Mouse (Mus musculus) forebrain, embryonic 12.5 days (tissue): ENCODE measurements around the gene Tmem178b. TPM values are rescaled to one million over a fixed set of nuclear protein-coding genes. Genes with fewer than 3 reads are reported as not detected.

Source experiments
- ATAC-seq: fragments of 200-750 bp; cut with Nextera tagmentation; 2 replicates; pipeline ENCODE4 v1.8.0; 2017; ENCODE audit warnings: moderate TSS enrichment; ENCODE audit not compliant: low FRiP score
- H3K27ac ChIP-seq: fragments of 300-500 bp; sonication (generic); 2 replicates; pipeline ENCODE4 v1.5.1; 2016; ENCODE audit warnings: mild to moderate bottlenecking
- H3K27me3 ChIP-seq: fragments of 300-500 bp; sonication (generic); 2 replicates; pipeline ENCODE4 v1.6.1; 2016; ENCODE audit warnings: mild to moderate bottlenecking
- H3K36me3 ChIP-seq: fragments of 300-500 bp; sonication (generic); replicated peaks from 2 replicates; pipeline ENCODE4 v1.6.1; 2016; ENCODE audit warnings: mild to moderate bottlenecking
- H3K4me1 ChIP-seq: fragments of 300-500 bp; sonication (generic); 2 replicates; pipeline ENCODE4 v1.6.1; 2016
- H3K4me2 ChIP-seq: fragments of 300-500 bp; sonication (generic); 2 replicates; pipeline ENCODE4 v1.6.1; 2016; ENCODE audit warnings: mild to moderate bottlenecking, moderate library complexity
- H3K4me3 ChIP-seq: fragments of 300-500 bp; sonication (generic); replicated peaks from 2 replicates; pipeline ENCODE4 v1.5.1; 2016; ENCODE audit warnings: mild to moderate bottlenecking
- H3K9ac ChIP-seq: fragments of 300-500 bp; sonication (generic); 2 replicates; pipeline ENCODE4 v1.6.1; 2016; ENCODE audit warnings: mild to moderate bottlenecking
- H3K9me3 ChIP-seq: fragments of 300-500 bp; sonication (generic); 2 replicates; pipeline ENCODE4 v1.6.1; 2016
- WGBS: fragments of 180-500 bp; shearing (Covaris S2); methylation state at CpG from one replicate; pipeline ENCODE4 v1.1.7; 2016; 5-methylcytosine and 5-hydroxymethylcytosine counted together
- polyA plus RNA-seq: library from polyadenylated mRNA; unstranded; fragments of >200 nt; fragmentation: Nextera tagmentation; extraction: Ambion mirVana; gene quantifications from 2 replicates; pipeline ENCODE4 v1.2.1, GENCODE M21; 2016

Gene Tmem178b
- polyA plus RNA-seq, 1 experiment from 2014 or later = 15.5 TPM

DNA sequence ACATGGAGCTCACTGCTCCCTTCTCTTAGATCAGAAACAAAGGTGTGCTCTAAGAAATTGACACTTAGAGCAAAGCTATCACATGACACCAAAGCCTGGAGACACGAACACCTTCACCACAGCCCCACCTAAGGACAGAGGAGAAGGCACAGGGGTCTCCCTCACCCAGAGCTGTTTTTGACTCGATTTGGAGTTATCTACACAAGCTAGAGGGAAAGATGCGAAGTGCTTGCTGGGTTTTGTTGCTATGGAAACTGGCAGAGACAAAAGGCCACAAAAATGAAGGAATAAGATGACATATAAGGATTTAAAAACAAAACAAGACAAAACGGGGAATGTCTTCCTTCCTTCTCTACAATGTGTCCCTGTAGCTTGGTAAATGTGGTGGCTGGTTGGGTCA, 248.4 kb downstream of the Tmem178b start:
- Histone ChIP-seq H3K9ac (no peak overlapping the region), H3K36me3 (no peaks in the 10 kb centered on the region), H3K27me3 (no peaks in the 10 kb centered on the region), H3K4me1 (peaks cover 16% of the 10 kb centered on the region), H3K9me3 (no peaks in the 10 kb centered on the region), H3K4me2 (no peak overlapping the region), H3K27ac (no peak overlapping the region), H3K4me3 (no peak overlapping the region)
- ATAC-seq = no peak
- 45% methylated on average over 4 of the region's 4 CpGs for WGBS

DNA sequence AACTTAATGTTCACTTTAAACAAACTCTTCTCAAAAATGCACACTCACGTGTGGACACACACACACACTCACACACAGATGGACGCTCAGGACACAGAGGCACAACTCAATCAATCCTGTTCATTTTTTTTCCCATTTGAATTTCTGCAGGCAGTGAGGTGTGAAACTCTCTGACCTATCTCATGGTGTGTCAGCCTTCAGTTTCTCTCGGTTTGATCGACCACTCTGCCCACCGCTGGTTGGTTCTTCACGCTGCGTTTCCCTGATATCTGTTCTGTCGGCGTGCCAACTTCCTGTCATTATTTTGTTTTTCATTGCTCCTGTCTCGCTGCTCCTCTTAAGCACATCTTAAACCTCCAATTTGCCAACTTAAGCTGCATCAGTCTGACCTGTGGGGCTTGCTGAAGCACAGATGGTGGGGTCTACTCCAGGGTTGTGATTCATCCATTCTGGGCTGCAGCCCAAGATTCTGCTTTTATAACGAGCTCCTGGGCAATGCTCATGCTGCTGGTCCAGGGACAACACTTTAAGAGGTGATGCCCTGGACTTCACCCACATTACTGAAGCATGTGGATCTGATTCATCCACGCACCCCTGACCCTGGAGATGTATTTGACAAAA, 250.1 kb downstream of the Tmem178b start:
- Histone ChIP-seq H3K36me3 (no peaks in the 10 kb centered on the region), H3K4me1 (peaks cover 16% of the 10 kb centered on the region), H3K4me3 (no peak overlapping the region), H3K4me2 (no peak overlapping the region), H3K9me3 (no peaks in the 10 kb centered on the region), H3K9ac (no peak overlapping the region), H3K27ac (no peak overlapping the region), H3K27me3 (no peaks in the 10 kb centered on the region)
- ATAC-seq = 0 out of 2 replicates have a peak, but pooled peaks have one; percentile 39
- 77% methylated on average over 12 of the region's 12 CpGs for WGBS

DNA sequence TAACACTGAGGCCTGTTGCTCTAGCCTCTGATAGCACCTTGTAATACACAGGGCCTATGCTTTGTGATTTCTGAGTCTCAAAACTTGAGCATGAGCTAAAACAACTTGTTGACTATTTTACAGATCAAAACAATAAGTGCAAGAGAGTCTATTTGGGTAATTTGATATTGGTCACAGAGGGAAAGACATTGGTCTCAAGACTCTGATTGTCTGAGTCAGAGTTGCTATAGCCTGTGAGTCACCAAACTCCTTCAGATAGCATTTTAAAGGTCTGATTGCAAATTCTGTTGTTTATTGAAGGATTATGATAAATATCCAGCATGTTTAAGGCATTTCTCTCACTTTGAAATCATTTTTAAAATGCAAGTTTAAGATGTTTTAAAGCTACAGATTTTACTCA, 250.9 kb downstream of the Tmem178b start:
- Histone ChIP-seq H3K9me3 (no peaks in the 10 kb centered on the region), H3K4me3 (no peak overlapping the region), H3K36me3 (no peaks in the 10 kb centered on the region), H3K27ac (no peak overlapping the region), H3K4me2 (no peak overlapping the region), H3K27me3 (no peaks in the 10 kb centered on the region), H3K9ac (no peak overlapping the region), H3K4me1 (peaks cover 16% of the 10 kb centered on the region)
- no peak for ATAC-seq

DNA sequence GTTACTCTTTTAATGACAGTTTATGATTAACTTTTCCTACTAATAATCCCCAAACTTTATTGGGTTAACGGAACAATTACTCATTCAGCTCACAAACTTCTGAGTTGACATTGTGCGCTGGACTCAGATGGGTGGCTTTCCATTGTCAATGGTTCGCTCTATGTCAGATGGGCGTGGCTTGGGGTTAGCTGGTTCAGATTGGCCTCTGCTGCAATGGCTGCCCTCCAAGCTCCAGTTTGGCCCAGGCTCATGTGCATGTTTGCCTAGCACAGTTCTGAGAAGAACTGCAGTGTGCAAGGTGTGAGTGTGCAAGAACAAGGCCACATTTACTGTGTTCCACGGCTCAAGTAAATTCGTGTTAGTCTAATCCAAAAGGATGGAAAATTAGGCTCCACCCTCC, 255.6 kb downstream of the Tmem178b start:
- Histone ChIP-seq H3K9me3 (no peaks in the 10 kb centered on the region), H3K27ac (no peak overlapping the region), H3K4me3 (no peak overlapping the region), H3K36me3 (no peaks in the 10 kb centered on the region), H3K9ac (no peak overlapping the region), H3K4me1 (no peaks in the 10 kb centered on the region), H3K4me2 (no peak overlapping the region), H3K27me3 (no peaks in the 10 kb centered on the region)
- no peak for ATAC-seq
- WGBS = 85% methylated on average over 6 of the region's 6 CpGs

DNA sequence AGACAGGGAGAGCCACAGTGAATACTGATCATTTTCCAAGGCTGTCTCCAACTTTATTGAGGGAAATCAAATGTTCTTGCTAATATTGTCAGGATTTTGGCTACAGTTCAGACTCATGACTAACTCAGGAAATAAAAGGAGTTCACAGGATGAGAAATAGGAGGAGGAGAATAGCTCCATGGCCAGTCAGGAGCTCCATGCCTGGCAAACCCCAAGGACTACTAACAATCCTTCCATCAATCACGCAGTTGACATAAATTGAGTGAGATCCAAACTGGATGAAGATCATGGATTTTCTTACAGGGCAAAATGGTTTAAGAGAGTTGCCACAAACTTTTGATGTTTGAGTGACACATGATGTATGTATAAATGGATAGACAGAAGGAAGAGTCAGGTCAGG, 258.9 kb downstream of the Tmem178b start:
- H3K36me3 ChIP-seq = no peaks in the 10 kb centered on the region
- H3K9me3 ChIP-seq = no peaks in the 10 kb centered on the region
- H3K27me3 ChIP-seq = no peaks in the 10 kb centered on the region
- H3K4me2 ChIP-seq = no peak overlapping the region
- 96% methylated on average over 1 of the region's 1 CpGs for WGBS
- H3K4me3 ChIP-seq = no peak overlapping the region
- no peak overlapping the region for H3K27ac ChIP-seq
- H3K4me1 ChIP-seq = peaks cover 5% of the 10 kb centered on the region
- H3K9ac ChIP-seq = no peak overlapping the region
- no peak for ATAC-seq

DNA sequence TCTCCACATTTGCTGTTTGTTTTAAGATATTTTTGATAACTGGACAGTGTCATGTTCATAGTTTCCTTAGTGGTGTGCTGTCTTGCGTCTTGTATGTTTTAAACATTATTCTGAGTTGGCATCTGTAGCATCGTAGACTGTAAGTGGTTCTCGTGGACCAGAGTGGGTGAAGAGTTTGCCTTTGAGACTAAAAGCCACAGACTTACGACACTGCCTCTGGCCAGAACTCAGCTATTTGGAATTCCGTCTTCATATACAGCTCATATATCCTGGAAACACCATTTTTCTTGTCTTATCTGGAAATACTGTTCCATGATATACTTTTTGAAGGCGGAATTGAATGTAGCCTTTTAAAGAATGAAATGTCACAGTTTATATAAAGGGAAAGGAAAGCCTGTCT, 260.4 kb downstream of the Tmem178b start:
- Histone ChIP-seq H3K4me3 (no peak overlapping the region), H3K27ac (no peak overlapping the region), H3K9ac (no peak overlapping the region), H3K27me3 (no peaks in the 10 kb centered on the region), H3K4me1 (peaks cover 20% of the 10 kb centered on the region), H3K9me3 (no peaks in the 10 kb centered on the region), H3K4me2 (no peak overlapping the region), H3K36me3 (no peaks in the 10 kb centered on the region)
- 93% methylated on average over 6 of the region's 6 CpGs for WGBS
- ATAC-seq = no peak

DNA sequence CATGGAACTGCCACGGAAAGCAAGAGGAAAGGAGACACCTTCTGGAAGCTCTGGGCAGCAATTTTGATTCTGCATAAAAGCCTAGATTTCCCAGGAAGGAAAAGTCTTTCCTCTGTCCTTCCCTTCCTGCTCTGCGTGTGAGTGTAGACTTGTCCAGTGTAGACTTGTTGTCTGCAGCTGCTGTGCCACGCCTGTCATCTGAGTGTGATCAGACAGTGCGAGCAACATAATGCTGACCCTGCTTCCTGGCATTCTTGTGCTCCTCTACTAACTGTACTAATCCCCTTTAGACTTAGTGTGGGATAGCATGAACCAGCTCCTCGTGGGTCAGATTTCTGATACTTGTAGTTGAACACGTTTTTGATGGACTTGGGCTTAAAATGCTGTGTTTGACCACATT, 262.6 kb downstream of the Tmem178b start:
- no peak overlapping the region for H3K9ac ChIP-seq
- no peak for ATAC-seq

DNA sequence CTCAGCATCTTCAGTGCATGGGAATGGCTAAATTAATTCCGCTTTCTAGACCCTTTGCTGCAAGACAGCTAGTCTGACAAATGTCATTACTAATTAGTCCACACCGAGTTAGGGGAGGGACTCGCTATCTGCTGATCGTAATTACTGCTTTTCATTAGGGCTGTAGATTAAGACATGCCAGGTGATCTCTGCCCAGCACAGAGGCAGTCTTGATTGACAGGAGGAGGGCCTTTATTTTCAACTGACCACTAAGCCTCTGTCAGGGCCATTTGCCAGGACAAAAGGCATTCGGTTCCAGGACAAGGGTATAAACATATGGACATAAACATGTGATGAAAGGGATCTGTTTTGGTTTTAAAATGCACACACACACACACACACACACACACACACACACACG, 264.3 kb downstream of the Tmem178b start:
- Histone ChIP-seq H3K4me3 (no peak overlapping the region), H3K4me1 (peaks cover 23% of the 10 kb centered on the region), H3K27ac (peak overlapping the region; percentile 73; the same call in 1 of the 2 replicates), H3K9me3 (no peaks in the 10 kb centered on the region), H3K36me3 (no peaks in the 10 kb centered on the region), H3K9ac (no peak overlapping the region), H3K4me2 (0 out of 2 replicates have a peak overlapping the region, but pooled peaks have one; percentile 4), H3K27me3 (no peaks in the 10 kb centered on the region)
- peak; percentile 68; the same call in 1 of the 2 replicates for ATAC-seq
- WGBS = 14% methylated on average over 6 of the region's 6 CpGs

More for the DNA sequence above, 262.6 kb downstream of the Tmem178b start:
- Histone ChIP-seq H3K27me3 (no peaks in the 10 kb centered on the region), H3K4me2 (no peak overlapping the region), H3K27ac (no peak overlapping the region), H3K4me1 (peaks cover 23% of the 10 kb centered on the region), H3K36me3 (no peaks in the 10 kb centered on the region), H3K9me3 (no peaks in the 10 kb centered on the region), H3K4me3 (no peak overlapping the region)
- 88% methylated on average over 6 of the region's 6 CpGs for WGBS

DNA sequence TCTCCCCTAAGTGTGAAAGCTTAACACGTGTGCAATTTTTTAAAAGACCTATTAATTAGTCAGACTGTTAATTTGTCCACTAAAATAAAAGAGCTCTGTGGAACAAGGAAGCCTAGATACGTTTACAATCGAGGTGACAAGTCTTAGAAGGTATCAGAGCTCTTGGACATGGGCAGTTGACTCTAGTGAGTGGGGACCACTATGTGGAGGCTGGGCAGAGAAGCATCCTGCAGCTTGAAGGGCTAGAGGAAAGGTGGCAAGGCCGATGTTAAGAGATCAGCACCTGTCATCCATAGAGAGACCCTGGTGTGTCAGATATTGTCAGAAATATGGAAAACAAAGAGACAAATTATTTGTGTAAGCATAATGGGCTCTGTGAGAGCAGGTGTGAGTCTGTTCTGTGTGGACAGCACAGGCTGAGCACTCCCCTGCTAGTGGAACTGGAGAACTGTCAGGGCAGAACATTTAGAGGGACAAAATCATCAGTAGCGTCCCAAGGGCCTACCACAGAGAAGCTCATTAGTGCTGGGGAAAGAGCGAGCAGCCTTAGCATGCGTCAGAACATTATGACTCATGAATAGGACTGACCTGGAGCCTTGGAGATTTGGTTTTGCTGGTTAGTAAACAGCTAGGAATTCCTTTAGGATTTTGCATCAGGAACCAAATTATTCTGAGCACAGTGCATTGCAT, 264.9 kb downstream of the Tmem178b start:
- no peaks in the 10 kb centered on the region for H3K27me3 ChIP-seq
- no peak overlapping the region for H3K9ac ChIP-seq
- WGBS = 38% methylated on average over 7 of the region's 7 CpGs
- no peak overlapping the region for H3K4me3 ChIP-seq
- H3K27ac ChIP-seq = peak overlapping the region; percentile 73
- peaks cover 23% of the 10 kb centered on the region for H3K4me1 ChIP-seq
- H3K9me3 ChIP-seq = no peaks in the 10 kb centered on the region
- H3K4me2 ChIP-seq = no peak overlapping the region
- ATAC-seq = peak; percentile 57
- H3K36me3 ChIP-seq = no peaks in the 10 kb centered on the region

DNA sequence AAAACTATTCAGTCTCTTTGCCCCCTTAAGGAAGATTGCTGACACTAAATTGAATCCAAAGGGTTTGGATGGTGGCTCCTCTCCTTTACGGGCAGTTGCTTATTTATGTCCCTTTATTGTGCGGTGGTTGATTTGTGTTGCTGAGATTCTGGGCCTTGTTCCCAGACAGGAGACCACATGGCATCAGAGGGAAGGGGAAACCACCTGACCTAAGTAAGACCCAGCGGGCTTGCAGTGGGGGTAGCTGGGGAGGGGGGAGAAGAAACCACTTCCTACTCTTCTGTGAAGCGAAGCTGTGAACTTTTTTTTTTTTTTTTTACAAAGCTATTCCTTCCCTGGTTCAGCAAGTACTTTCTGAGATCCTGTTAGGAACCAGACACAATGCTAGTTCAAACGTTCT, 269.5 kb downstream of the Tmem178b start:
- Histone ChIP-seq H3K36me3 (no peaks in the 10 kb centered on the region), H3K4me1 (peaks cover 11% of the 10 kb centered on the region), H3K27me3 (no peaks in the 10 kb centered on the region), H3K4me3 (no peak overlapping the region), H3K4me2 (no peak overlapping the region), H3K9me3 (no peaks in the 10 kb centered on the region), H3K27ac (no peak overlapping the region), H3K9ac (no peak overlapping the region)
- WGBS = 69% methylated on average over 5 of the region's 5 CpGs
- ATAC-seq = no peak

DNA sequence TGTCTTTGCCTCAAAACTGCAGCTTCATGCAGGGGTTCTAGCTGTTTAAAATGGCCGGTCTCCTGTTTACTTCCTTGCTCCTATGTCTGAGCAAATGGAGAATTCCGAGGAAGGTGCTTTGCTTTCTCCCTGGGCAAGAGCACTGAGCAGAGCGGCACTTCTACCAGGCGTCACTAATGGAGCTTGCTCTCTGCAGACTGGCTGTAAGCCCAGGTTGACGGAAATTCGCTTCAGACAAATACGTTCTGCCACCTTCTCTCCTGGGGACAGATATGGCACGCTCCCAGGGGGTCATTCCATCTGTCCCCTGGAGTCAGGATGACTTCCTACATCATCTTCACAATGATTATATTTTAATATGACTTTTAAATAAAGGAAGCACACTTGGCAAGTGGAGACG, 271.3 kb downstream of the Tmem178b start:
- Histone ChIP-seq H3K4me3 (no peak overlapping the region), H3K4me1 (no peaks in the 10 kb centered on the region; the same call in 1 of the 2 replicates), H3K9ac (no peak overlapping the region), H3K27ac (no peak overlapping the region), H3K9me3 (no peaks in the 10 kb centered on the region), H3K36me3 (no peaks in the 10 kb centered on the region), H3K27me3 (no peaks in the 10 kb centered on the region), H3K4me2 (no peak overlapping the region)
- WGBS = 86% methylated on average over 9 of the region's 9 CpGs
- ATAC-seq = no peak

DNA sequence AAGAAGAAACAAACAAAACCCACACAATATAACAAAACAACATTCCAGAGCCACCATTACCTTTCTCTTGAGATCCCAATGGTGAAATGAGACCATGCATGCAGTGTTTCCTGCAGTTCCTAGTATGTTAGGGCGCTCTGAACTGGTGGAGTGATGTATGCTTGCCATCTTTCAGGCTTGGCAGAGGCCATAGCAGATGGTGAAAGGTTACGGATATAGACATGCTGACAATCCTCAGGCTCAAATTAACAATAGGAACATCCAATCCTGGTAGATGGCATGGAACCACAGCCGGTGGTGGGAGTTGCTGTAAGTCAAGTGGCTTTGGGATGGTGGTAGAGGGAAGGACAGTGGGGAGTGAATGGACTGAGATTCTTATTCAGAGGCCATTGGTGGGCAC, 272.5 kb downstream of the Tmem178b start:
- no peak overlapping the region for H3K27ac ChIP-seq
- no peak overlapping the region for H3K4me2 ChIP-seq
- no peak overlapping the region for H3K4me3 ChIP-seq
- H3K4me1 ChIP-seq = no peaks in the 10 kb centered on the region; the same call in 1 of the 2 replicates
- no peak for ATAC-seq
- H3K9me3 ChIP-seq = no peaks in the 10 kb centered on the region
- WGBS = 94% methylated on average over 3 of the region's 3 CpGs
- no peaks in the 10 kb centered on the region for H3K27me3 ChIP-seq
- H3K9ac ChIP-seq = no peak overlapping the region
- H3K36me3 ChIP-seq = no peaks in the 10 kb centered on the region

DNA sequence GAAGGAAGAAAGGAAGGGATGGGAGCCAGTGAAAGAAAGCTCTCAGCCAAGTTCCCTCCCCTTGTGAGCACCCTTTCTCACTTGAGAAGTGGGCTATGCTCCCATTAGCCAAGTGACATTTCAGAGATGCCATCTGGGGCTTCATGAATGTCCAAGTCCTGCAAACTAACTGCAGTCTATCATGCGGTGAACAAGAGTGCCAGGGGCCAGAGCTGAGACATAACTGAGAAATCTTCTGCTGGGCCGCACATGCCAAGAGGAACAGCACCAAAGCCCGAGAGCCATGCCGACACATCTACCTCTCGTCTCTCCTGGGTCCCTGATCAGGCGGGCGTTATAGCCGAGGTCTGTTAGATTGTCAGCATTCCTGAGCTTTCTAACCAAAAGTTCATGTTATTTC, 279.2 kb downstream of the Tmem178b start:
- Histone ChIP-seq H3K4me3 (no peak overlapping the region), H3K27me3 (no peaks in the 10 kb centered on the region), H3K9me3 (no peaks in the 10 kb centered on the region), H3K4me1 (peaks cover 7% of the 10 kb centered on the region; the same call in 1 of the 2 replicates), H3K27ac (no peak overlapping the region), H3K9ac (no peak overlapping the region), H3K4me2 (no peak overlapping the region), H3K36me3 (no peaks in the 10 kb centered on the region)
- WGBS = 96% methylated on average over 8 of the region's 8 CpGs
- ATAC-seq = no peak
